Mouse (Mus musculus) adrenal gland, adult 8-10 months (tissue): ENCODE results near the gene Defb26. TPM values are rescaled to one million over a fixed set of nuclear protein-coding genes. Genes with fewer than 3 reads are reported as not detected.

Experiments used
- DNase-seq: peaks from one replicate; pipeline ENCODE4 v3.0.0; 2022
- total RNA-seq, 4 experiments: library from RNA; stranded (reverse); gene quantifications; 2 replicates each; pipeline ENCODE4 v1.2.4; 2022

The Defb26 gene
- total RNA-seq, 4 experiments from 2014 or later: not detected

DNA sequence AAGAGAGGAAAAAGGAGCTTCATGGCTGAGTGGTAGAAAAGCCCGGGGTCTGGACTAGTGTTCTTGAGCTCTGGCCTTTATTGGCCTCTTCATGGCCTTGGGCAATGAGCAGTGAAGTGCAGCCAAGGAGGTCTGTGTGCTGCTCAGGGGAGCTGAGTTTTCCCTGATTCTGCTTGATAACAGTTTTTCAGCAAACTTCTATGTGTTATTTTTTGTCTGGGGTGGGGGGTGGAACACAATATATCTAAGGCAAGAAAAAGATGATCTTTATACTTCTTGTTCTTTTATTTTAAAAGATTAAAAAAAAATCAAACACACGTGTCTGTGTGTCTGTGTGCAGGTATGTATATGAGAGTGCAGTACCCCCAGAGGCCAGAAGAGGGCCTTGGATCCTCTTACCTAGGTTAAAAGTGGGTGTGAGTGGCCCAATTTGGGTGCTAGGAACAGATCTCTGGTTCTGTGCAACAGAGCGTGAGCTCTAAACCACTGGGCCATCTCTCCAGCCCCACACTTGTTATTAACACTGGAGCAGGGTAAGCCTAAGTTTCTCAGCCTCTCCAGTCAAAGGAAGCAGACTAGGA lies 46.8 kb downstream of the Defb26 start, which contains the start of gene Defb23:
Gene Defb23 (minus strand): TSS at position 51 of the 581 bp plus-strand sequence.
- no peak for DNase-seq

DNA sequence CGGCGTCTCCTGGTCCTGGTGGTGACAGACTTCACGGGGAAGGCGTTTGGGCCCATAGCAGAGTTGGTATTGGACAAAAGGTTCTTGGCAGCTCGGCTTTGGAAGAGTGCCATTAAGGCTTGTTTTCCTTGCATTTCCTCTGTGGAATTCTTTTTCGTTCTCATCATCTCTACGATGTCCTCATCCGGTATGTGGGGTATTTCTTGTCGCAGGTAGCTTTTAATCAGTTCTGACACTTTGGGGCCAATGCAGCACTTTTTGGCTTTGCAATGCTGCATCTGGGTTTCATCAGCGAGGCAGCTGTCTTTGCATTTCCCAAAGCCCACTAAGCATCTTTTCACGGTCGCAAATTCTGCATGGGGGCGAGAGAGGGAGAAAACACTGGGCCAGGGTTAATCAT lies 52.3 kb downstream of the Defb26 start:
- no peak for DNase-seq

Other genes with a start within 250 kb of the Defb26 start
- gene Tbc1d20, start 217.9 kb downstream of the Defb26 start, total RNA-seq: 100 to 1,000 TPM; 143 to 157 (median 143) TPM
- 100 to 1,000 TPM; 120 to 169 (median 145) TPM for gene Rbck1, start 179.0 kb downstream of the Defb26 start, total RNA-seq
- 10 to 100 TPM in 2 of 4 experiments, 1 to 10 TPM in 2; 2.8 to 11.3 (median 6.9) TPM for gene Trib3, start 167.7 kb downstream of the Defb26 start, total RNA-seq
- 10 to 100 TPM in 1 of 4 experiments, 1 to 10 TPM in 3; 5.3 to 11.3 (median 8.1) TPM for gene Nrsn2, start 135.1 kb downstream of the Defb26 start, total RNA-seq
- 10 to 100 TPM in 3 of 4 experiments, 1 to 10 TPM in 1; 9.9 to 16.8 (median 12.6) TPM for gene Sox12, start 113.6 kb downstream of the Defb26 start, total RNA-seq
- 10 to 100 TPM in 1 of 4 experiments, 1 to 10 TPM in 3; 7.9 to 11.2 (median 9.2) TPM for gene Zcchc3, start 96.7 kb downstream of the Defb26 start, total RNA-seq
- under 1 TPM; 0.32 to 0.51 (median 0.42) TPM for gene 6820408C15Rik, start 96.1 kb downstream of the Defb26 start, total RNA-seq
- not detected for gene Defb23, start 47.1 kb downstream of the Defb26 start, total RNA-seq
- gene Defb20, start 34.6 kb downstream of the Defb26 start, total RNA-seq: not detected
- not detected for gene Defb22, start 21.6 kb downstream of the Defb26 start, total RNA-seq
- not detected for gene Defb28, start 6.6 kb upstream of the Defb26 start, total RNA-seq
- not detected for gene Defb29, start 28.4 kb upstream of the Defb26 start, total RNA-seq
- not detected for gene Gm17416, start 57.6 kb upstream of the Defb26 start, total RNA-seq
- gene Defb21, start 61.1 kb upstream of the Defb26 start, total RNA-seq: not detected
- gene Defb19, start 68.6 kb upstream of the Defb26 start, total RNA-seq: not detected
- not detected for gene Defb45, start 87.7 kb upstream of the Defb26 start, total RNA-seq
- gene Defb36, start 92.6 kb upstream of the Defb26 start, total RNA-seq: 1 to 10 TPM in 1 of 4 experiments, under 1 TPM in 1, not detected in 2; 0.86 to 1.5 TPM
- gene Defb25, start 111.4 kb upstream of the Defb26 start, total RNA-seq: 1 to 10 TPM in 2 of 4 experiments, not detected in 2; 1.9 to 2.2 TPM
- 10 to 100 TPM in 3 of 4 experiments, 1 to 10 TPM in 1; 9.0 to 20.8 (median 14.6) TPM for gene Rem1, start 115.3 kb upstream of the Defb26 start, total RNA-seq
- 100 to 1,000 TPM; 162 to 222 (median 201) TPM for gene H13, start 157.8 kb upstream of the Defb26 start, total RNA-seq
- 10 to 100 TPM; 28.1 to 32.3 (median 29.7) TPM for gene Mcts2, start 175.3 kb upstream of the Defb26 start, total RNA-seq
- 10 to 100 TPM; 38.9 to 74.3 (median 55.1) TPM for gene Id1, start 224.6 kb upstream of the Defb26 start, total RNA-seq
- gene Cox4i2, start 242.5 kb upstream of the Defb26 start, total RNA-seq: 1 to 10 TPM; 1.3 to 4.4 (median 2.7) TPM